Mouse (Mus musculus) retina, postnatal 1 day (tissue): ENCODE measurements at regions not wholly inside any gene's neighbourhood (a gene's known extent, or its start where the extent isn't known, plus 50 kb on each side); places are given as distances from the start of the nearest gene placed in this dataset.

Source experiments
- DNase-seq: peaks from one replicate; pipeline ENCODE4 v3.0.0-alpha.2; 2012

GRCm38 (mm10) chr7:58557535-58557934 lies 98.4 kb upstream of the Atp10a start:
- no peak for DNase-seq

DNA sequence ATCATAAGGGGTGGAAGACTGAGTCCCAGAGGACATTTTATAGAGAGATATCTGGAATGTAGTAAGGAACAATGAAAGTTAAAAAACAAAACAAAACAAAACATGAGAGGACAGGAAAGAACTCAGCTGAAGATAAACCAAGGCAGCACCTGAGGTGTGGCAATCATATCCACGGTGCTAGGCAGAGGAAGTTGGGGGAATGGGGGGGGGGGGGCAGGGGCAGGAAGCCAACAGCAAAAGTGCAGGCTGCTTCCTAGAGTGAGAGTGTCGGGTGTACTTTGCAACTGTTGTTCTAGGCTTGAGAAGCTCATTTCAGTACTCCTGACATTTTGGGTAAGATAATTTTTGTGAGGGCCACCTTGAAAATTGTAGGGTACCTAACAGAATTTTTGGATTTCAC lies 87.2 kb upstream of the Atp10a start:
- no peak for DNase-seq

DNA sequence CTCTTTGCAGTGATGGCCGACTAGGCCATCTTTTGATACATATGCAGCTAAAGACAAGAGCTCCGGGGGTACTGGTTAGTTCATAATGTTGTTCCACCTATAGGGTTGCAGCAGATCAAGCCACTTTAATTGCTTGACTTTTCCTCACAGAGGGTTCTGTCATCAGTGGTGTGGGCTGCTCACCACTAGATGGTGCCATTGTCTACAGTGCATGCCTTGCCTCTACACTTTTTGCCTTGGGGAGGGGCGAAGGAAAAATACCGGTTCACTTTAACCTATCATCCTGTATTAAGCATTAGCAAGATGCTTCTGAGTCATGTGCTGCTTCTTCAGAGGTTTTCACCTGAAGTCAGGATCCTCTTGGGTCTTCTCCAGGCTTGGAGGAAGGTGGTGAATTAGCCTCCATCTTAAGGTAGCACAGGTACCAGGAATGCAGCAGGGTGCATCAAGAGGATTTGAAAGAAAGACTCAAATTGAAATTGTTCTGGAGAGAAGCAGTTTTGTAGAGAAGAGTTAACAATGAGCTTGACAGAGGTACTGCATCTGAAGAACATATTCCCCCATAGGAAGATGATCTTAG lies 71.6 kb upstream of the Atp10a start:
- DNase-seq = peak; percentile 65

GRCm38 (mm10) chr7:58585626-58586256 lies 70.2 kb upstream of the Atp10a start:
- no peak for DNase-seq

DNA sequence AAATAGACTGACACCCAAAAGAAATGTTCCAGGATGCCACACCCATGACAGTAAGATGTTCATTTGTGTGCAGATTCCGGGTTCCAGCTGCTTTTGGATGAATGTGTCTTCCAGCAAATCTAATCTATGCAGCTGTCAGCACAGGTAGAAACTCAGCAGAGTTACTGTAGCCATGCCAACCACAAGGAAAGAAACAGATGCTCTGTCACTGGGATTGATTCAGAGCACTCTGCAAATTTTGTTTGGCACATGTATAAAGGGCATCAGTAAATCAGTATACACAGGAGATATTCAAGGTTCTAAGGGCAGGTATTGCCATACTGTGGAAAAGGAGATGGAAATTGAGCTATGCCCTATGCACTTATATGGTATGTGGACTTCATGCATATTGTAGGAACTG lies 60.0 kb upstream of the Atp10a start:
- DNase-seq = no peak
